Mouse (Mus musculus) layer of hippocampus, adult 11-12 months (tissue): Measurements from ENCODE around the gene Prr19.

Experiments used
- DNase-seq: peaks from one replicate; pipeline ENCODE4 v3.0.0; 2022; ENCODE audit warnings: low spot score

The Prr19 gene

GRCm38 (mm10) chr7:25275555-25276298 is 25.5 kb upstream of the Prr19 start:
- DNase-seq = no peak

GRCm38 (mm10) chr7:25277405-25277804 is 23.8 kb upstream of the Prr19 start:
- DNase-seq = no peak

GRCm38 (mm10) chr7:25277998-25278340 is 23.2 kb upstream of the Prr19 start:
- DNase-seq = no peak

GRCm38 (mm10) chr7:25278341-25279075 is 22.7 kb upstream of the Prr19 start:
- DNase-seq = peak; percentile 87

- DNase-seq = peak; percentile 95
Observed at GRCm38 (mm10) chr7:25279076-25279860, 21.9 kb upstream of the Prr19 start.

GRCm38 (mm10) chr7:25279861-25280791 is 21.1 kb upstream of the Prr19 start:
- peak; percentile 63 for DNase-seq

GRCm38 (mm10) chr7:25281166-25281733 is 20.0 kb upstream of the Prr19 start:
- DNase-seq = peak; percentile 25

GRCm38 (mm10) chr7:25281734-25282601 is 19.2 kb upstream of the Prr19 start:
- DNase-seq = peak; percentile 97

GRCm38 (mm10) chr7:25282731-25283211 is 18.4 kb upstream of the Prr19 start:
- DNase-seq = peak; percentile 63

GRCm38 (mm10) chr7:25283637-25284036 is 17.6 kb upstream of the Prr19 start:
- DNase-seq = no peak

GRCm38 (mm10) chr7:25284171-25284570 is 17.0 kb upstream of the Prr19 start:
- DNase-seq = no peak

- DNase-seq = no peak
Observed at GRCm38 (mm10) chr7:25284766-25285165, 16.4 kb upstream of the Prr19 start.

- DNase-seq = no peak
Observed at GRCm38 (mm10) chr7:25285511-25286238, 15.5 kb upstream of the Prr19 start.

GRCm38 (mm10) chr7:25286989-25287388 is 14.2 kb upstream of the Prr19 start:
- no peak for DNase-seq

GRCm38 (mm10) chr7:25288011-25288410 is 13.2 kb upstream of the Prr19 start:
- DNase-seq = no peak

- DNase-seq = no peak
Observed at GRCm38 (mm10) chr7:25288721-25289120, 12.5 kb upstream of the Prr19 start.

- no peak for DNase-seq
Observed at GRCm38 (mm10) chr7:25289925-25290324, 11.3 kb upstream of the Prr19 start.

GRCm38 (mm10) chr7:25290463-25290862 is 10.7 kb upstream of the Prr19 start:
- no peak for DNase-seq

- DNase-seq = no peak
Observed at GRCm38 (mm10) chr7:25290911-25291310, 10.3 kb upstream of the Prr19 start.
